Mouse (Mus musculus) gastrocnemius, postnatal 25 days (tissue): ENCODE data around the gene Itpr1. TPM values are rescaled to one million over a fixed set of nuclear protein-coding genes. Genes with fewer than 3 reads are reported as not detected.

ENCODE experiments used
- DNase-seq: peaks from one replicate; pipeline ENCODE4 v3.0.0; 2022
- total RNA-seq, 2 experiments: library from RNA; stranded (reverse); gene quantifications; 1 replicate in 1 of 2; 2 replicates in 1 of 2; pipeline ENCODE4 v1.2.3; 2021

Itpr1 gene
- total RNA-seq, 2 experiments from 2014 or later: 12.3 to 12.5 TPM

DNA sequence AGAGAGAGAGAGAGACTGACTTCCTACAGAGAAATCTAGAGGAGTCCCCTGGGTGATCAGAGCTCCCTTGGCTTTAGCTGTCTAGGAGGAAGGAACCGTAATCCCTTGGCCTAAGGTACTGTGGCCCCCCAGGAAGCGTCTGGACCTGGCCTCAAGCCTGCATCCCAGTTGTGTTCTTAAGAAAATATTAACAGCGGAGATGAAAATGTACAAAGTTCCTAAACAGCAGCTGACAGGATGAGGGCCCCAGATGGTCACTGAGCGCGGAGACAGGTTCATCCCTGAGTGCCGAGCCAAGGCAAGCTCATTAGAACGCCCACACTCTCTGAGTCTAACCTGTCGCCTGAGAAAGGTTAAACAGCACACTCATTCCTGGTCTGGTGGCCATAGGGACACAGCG lies 300.1 kb downstream of the Itpr1 start:
- DNase-seq: no peak

DNA sequence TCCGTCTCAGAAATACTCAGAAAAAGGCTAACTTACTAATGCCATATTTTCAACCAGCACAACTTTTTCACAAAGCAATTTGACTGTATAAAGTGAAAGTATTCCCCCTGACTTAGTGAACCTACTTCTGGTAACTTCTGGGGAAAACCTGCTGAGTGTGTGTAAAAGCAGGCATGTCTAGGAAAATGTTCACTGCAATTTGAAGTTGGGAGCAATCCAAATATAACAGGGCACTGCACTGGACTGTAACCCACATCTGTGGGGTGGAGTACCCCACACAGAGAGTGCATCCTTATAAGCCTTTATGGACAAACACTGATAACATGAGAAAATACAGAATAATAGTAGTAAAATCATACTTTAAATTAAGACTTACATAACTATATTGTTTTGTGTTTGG lies 303.4 kb downstream of the Itpr1 start:
- DNase-seq: no peak

DNA sequence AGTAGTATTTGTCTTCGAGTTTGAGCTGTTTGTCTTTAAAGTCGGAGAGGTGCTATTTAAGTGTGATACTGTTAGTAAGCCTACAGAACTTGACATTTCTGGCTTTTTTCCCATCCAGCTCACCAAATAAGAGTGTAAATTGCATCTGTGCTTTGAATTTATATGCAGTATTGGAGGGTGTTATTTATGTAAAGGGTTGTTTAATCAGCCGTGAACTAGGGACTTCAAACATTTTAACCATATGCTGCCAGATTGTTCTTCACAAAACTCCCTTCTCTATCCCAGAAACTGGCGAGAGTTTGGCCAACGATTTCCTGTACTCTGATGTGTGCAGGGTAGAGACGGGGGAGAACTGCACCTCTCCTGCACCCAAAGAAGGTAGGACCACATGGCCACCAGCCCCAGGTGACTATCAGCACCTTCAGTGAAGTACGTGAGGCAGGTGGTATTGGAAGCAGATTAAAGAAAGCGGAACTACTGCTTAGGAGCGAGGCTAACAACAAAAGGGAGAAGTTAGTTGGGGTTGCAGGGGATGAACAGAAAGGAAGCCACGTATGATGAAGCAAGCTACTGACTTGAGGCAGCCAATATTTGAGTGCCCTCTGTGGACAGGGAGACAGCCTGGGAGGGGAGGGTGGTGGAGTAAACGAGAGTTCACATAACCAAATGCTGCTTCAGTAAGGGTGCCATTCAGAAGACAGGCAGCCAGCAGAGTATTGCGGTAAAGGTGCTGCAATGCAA lies 304.5 kb downstream of the Itpr1 start:
- no peak for DNase-seq

DNA sequence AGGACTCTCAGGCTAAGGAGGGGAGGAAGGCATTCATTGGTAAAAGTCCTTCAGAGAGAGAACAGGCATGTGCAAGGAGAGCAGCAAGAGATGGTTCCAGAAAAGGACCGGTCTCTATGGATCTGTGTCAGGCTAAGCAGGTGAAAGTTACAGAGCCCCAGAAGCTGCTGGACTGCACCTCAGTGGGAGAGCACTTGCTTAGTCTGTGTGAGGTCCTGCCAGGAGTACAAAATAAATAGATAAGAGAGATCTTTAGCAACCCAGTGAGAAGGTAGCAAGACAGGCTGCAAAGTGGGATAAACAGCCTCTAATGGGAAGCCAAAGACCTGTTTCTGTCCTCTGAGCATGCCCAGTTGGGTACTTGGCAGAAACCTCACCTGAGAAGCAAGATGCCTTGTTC lies 305.1 kb downstream of the Itpr1 start:
- DNase-seq: no peak

DNA sequence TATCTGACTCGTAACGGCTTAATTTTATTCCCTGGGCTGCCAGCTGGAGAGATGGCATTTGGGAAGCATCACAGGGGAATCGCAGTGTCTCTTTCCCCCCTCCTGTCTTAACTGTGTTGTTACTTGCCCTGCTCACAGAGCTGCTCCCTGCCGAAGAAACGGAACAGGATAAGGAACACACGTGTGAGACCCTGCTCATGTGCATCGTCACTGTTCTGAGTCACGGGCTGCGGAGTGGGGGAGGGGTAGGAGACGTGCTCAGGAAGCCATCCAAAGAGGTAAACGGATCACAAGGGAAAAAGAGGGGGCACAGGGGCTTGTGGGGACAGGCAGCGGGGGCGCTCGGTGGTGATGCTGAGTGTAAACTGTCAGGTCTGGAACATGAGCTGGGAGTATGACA lies 305.7 kb downstream of the Itpr1 start:
- DNase-seq: no peak

DNA sequence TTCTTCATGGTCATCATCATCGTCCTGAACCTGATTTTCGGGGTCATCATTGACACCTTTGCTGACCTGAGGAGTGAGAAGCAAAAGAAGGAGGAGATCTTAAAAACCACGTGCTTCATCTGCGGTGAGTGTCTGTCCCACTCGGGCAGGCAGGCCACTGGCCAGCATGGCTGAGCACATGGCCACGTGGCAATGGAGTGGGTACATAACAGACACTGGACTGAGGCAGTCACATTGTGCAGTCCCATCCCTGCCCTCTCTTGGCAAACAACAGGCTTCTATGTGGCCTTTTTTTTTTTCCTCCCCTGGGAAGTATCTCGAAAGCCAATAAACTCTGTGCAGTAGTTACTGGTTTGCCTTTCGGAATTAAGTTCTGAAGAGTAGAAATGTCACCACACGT lies 306.4 kb downstream of the Itpr1 start:
- no peak for DNase-seq

DNA sequence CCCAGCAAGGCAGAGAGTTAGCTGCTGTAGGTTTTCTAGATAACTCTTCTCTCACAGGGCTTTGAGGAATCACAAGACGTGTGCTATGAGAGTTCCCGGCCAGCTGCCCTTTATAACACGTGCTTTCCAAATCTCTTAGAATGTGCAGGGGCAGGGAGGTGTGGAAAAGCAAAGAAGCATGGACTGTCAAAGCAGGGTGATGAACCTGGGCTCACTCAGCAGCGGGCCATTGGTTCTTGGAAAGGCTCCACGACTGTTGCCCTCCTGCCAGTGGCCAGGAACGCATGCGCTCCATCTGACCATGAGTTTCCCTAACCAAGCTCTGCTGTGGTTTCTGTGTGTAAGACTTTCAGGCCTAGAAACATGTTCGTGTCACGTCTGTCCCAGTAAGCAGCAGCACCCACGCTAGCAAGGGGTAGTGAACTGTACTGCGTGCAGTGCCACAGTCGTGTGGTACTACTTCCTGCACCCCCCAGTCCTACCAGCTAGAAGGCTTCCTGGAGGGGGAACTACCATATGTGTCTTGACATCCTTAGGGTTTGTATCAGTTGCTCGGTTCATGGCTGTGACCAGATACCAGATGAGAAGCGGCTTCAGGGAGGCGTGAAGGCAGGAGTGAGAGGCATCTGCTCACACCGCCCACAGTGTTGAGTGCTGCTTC lies 311.2 kb downstream of the Itpr1 start:
- DNase-seq: no peak

DNA sequence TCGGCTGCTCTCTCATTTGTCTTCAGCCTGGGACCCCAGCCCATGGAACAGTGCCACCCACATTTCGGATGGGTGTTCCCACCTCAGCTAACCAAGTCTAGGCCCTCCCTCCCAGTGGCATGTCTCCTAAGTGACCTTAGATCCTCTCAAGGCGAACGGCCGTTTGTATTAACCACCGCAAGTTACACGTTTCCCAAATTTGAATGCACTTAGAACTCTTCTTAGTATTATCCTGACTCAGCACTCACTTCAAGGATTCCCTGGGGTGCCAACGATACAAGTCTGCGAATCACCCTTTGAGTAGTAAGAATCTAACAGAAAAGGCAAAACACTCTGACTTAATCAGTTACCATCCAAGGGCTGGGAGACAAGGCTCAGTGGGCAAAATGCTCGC lies 311.7 kb downstream of the Itpr1 start:
- no peak for DNase-seq

DNA sequence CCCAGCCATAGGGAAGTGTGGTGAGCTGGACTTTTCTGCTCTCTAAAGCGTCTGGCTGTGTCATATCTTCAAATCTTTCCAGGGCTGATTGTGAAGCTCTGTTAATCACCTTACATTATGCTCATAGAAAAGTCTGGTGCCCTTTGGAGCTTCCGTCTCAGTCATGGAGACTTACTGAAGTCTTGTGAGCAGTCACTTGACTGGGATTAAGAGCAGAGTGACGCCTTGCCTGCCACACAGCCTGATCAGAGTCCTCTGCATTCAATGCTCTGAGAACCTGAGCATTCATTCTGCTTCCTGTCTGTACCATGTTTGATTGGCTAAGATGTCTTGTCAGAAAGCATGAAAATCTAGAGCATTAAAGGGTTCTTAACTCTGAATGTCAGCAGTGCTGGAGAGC lies 314.7 kb downstream of the Itpr1 start:
- DNase-seq: no peak

DNA sequence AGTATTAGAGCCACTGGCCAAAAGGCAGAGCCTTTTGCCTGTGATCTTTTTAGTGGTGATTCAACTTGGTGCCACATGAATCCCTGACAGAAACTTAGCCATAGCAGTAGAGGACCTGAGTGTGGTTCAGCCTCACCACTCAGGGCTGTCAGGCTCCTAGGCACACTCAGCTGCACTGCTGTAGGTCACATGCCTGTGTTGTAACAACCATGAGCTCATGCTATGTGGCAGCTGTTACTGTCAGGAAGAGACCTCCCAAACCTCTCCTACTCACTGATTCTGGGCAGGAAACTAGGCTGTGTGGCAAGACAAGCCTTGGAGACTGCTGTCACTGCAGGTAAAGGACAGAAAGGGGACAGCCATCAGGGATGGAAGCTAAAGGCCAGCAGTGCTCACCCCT lies 315.1 kb downstream of the Itpr1 start:
- peak; percentile 27 for DNase-seq

DNA sequence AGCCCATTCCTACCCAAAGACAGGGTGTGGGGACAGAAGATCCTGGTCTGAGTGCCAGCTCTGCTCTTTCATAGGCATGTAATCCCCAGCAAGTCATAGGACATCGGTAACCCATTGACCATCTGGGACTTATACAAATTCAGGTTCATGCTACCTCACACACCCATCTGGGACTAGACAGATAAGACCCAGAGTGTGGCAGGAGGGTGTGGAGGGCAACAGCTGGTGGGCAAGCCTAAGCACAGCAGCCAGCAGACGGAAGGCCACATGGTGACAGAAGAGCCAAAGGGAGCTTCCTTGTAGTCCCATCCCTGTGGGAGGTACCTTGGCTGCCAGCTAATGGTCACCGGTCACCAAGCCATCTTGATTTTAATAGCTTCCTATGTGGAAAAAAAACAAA lies 316.3 kb downstream of the Itpr1 start:
- no peak for DNase-seq

DNA sequence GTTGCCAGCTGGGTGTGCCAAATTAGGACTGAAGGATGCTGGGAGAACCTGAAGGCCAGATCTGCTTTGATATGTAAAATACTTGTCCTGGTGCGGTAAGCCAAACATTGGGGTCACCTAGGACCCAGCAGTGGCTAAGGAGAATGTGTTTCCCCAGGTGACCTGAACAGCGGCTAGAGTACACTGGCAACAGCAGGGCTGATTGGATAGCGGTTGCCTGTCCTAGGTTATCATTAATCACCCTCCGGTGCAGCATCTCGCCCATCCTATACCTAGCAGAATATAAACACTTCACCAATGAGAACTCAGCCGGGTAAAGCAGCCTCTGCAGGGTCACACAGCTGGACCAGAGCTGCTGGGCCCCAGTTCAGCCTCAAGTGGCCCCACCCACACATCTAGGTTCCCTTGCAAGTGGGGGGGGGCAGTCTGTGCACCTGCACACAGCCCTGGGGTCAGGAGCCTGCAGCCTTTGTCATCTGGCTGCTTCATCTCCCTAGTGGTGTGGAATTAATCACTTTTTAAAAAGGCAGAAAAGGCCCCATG lies 318.0 kb downstream of the Itpr1 start:
- no peak for DNase-seq

DNA sequence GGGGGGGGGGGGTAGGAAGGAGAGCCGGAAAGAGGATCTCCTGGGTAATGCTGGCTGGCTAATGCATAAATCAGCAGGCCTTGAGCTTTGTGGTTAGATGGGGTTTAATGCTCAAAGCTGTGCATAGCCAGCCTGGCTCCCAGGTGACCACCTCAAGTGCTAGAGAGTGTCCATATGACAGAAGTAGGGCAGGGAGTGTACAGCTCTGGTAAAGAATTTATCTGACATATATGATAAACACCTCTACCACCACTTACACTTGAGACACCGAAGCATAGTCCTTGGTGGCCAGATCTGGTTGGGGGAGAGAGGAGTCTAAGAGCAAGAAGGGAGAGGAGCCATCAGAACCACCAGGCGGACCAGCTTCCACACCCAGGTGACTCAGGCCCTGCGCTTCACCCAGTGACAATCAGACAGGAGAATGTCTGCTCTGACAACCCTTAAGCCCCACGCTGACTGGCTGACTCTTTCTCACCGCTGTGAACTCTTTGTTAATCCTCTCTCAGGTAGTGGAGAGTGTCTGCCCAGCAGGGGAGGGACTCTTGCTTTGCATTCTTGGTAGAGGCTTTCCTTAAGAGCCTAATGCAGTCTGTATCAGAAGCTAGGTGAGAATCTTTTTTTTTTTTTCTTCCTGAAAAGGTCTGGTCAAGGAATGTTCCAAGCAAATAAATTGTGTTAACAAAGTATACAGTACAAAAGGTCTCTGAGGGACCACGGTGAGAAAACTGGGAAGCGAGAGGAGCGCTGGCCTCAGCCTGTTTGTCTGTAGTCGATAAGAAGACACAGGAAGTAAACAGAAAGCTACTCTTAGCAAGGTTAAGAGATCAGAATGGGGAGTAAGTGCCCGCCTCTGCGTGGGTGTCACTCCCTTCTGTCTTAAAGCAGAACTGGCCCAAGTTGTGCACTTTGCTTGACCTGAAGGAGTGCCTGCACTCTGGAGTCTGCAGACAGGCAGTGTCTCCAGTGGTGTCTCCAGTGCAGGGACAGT lies 318.7 kb downstream of the Itpr1 start:
- DNase-seq: peak; percentile 55

DNA sequence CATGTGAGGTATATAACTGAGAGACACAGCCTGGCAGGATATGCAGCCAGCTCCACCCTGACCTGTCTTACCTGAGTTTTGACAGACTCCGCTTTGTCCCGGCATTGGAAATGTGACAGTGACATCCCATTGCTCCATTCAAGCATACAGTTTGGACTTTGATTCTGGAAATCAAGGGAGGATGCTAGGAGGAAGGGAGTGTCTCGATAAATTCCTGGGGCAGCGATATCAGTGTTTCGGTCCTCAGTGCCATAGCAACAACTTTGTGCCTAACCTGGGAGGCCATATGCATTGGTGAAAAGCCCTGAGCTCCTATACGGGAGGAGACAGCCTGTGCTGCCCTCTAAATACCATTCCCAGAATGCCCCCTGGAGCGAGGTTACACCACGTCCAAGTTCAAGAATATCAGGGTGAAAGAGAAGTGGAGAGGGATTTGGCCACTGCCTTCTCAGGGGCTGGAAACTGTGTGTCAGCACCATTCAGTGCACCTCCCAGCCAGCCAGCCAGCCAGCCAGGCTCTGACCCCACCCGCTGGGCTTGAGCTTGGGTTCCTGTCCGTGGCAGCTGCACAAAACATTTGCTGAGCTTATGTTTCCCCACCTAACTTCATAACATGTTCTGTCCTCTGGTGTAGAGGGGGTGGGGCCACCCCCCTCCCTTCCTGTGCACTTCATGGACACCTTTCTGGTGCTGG lies 319.7 kb downstream of the Itpr1 start:
- DNase-seq: peak; percentile 92

DNA sequence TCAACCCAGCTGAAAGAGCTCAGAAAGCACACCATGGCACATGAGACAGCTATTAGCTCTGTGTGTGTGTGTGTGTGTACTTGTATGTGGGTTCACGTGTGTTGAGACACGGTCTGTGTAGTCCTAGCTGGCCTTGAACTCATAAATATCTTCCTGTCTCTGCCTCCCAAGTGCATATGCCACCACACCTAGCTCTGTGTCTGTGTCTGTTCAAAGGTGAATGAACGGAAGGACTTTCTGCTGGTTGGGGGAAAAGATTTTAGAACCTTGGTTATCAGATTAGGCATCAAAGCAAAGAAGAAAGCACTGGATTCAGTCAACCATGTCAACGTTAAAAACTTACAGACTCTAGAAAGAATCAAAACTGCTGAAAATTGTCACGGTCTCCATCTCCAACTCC lies 321.2 kb downstream of the Itpr1 start:
- no peak for DNase-seq

DNA sequence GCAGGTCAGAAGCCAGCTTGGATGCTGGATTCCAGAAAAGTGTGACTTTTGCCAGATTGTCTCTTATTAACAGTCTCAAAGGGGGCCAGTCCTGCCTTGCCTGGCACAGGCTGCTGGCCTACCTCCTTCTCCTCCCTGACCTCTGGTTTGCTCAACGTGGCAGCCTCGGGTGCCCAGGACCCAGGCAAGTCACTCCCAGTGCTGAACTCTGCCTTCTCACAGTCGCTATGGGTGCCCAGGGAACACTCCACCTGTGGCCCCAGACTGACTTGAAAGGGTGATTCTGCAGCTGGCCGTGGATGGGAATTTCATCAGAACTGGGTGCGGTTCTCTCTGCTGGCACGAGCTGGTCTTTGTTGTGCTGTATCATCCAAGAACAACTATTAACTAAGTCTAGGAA lies 321.7 kb downstream of the Itpr1 start:
- peak; percentile 71 for DNase-seq

DNA sequence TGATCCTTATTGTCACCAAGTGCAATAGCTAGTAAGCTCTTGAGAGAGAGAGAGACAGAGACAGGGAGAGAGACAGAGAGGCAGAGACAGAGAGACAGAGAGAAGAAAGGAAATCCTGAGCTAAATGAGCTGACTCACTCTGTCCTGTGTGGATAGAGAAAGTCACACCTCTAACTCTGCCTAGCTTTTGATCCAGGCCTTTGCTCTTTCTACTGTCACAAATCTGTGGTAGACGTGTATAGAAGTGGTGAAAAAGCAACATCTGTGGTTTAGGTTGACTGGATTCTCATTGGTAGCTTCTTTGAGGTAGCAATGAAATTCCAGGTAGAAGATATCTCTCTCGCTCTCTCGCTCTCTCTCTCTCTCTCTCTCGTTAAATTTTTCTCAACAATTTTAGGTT lies 322.4 kb downstream of the Itpr1 start:
- DNase-seq: no peak

DNA sequence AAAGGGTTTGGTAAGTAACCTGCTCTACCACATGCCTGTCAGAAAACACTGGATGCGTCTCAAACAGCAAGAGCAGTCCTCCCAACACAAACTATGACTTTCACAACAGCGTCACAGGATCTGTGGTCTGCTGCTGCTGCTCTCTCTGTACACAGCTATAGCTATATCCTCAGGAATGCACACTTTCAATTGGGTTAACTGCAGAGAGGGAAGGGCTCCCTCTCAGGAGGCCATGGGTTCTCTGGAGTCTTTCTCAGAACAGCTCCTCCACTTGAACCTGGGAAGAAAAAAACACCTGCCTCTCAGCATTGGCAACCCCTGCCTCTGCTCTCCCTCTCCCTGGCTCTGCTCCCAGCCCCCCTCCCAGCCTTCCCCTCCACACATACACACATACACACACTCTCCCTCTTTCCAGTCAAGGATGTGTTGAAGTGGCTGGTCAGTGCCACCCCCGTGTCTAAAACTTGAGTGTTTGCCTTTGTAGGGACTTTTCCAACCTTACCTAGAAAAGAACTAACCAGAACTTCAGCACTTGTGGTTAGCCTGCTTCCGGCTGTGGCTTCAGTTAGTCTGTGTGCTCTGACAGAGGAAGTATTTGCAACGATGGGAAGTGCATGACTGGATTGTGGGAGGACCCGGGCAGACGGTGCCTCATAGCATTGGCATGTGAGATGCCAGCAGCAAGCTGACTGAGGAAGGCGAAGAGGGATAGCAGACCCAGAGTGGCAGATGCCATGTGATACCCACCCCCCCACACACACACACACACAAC lies 323.8 kb downstream of the Itpr1 start:
- no peak for DNase-seq

DNA sequence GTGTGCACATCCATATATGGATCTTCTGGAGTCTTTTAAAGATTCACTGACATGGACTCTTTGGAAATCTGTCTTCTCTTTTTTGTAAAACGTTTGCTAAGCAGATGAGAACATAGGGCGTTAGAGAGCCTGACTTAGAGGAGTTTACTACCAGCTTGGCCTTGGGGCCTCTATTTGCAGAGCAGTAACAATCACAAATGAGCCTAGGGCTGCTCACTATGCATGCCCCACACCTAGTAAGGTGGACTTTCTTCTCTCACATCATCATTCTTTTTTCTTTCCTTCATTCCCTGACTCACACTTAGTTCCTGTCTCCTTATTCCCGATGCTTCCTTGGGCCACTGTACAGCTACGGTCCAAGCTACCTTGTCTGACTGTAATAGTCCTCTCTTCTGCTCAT lies 325.5 kb downstream of the Itpr1 start:
- DNase-seq: no peak

DNA sequence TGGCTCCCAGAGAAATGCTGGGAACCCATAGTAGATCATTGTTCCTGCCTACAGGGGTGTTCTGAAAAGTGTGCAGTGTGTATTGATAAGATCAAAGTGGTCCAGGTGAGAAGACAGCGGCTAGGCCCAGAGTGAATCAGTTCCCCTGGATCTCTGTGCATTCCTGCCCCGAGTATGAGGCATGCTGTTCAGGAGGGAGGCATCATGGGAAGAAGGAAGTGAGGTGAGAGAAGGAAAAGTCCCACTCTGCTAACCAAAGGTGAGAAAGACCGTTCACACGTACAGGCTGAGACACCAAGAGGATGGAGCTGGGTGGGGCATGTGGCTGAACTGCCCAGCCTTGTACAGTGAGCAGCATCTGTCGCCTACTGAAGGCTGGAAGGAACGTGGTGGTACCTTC lies 327.5 kb downstream of the Itpr1 start:
- DNase-seq: no peak

DNA sequence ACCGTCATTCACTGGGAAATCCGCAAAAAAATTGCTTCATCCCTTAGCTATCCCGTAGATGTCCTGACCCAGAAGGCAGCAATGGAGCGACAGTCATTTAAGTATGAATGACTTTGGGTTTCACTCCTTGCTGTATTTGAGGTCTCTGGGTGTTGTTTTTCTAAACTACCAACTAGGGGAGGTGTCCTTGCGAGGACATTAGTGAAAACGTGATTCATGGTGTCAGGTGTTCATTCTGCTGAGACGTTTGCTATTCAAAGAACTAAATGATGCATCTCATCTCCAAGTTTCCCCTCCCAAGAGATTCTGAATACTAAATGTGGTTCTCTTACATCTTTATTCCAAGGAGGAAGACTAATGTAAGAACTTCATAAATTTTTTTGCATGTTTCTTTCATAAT lies 332.0 kb downstream of the Itpr1 start:
- no peak for DNase-seq
